Mouse (Mus musculus): ENCODE results near the gene Hspd1. TPM values are rescaled to one million over a fixed set of nuclear protein-coding genes. Genes with fewer than 3 reads are reported as not detected.

Hspd1 gene
- total and polyA plus RNA-seq, 2 experiments = 52.3 to 301 TPM

GRCm38 (mm10) chr1:55048841-55049587 lies 39.0 kb downstream of the Hspd1 start:
- H3K36me3 ChIP-seq (ENCODE audit: control insufficient read depth, insufficient read depth, low read length) = no peaks in the 10 kb centered on the region
- TF ChIP-seq CTCF (IDR thresholded peaks at IDR 0.05; ENCODE audit: low read depth, low read length) (no peak), POLR2A (IDR thresholded peaks at IDR 0.05; ENCODE audit: extremely low read depth, insufficient read depth, low read length) (no peak)
- DNase-seq (ENCODE audit: extremely low read depth, low read depth, low spot score) = no peak
- no peak overlapping the region for H3K9ac ChIP-seq (ENCODE audit: low read depth, low read length)
- 0 out of 2 replicates have a peak, but pooled peaks cover 3% of the 10 kb centered on the region for H3K79me2 ChIP-seq (ENCODE audit: control insufficient read depth, insufficient read depth, low read length)
- no peak overlapping the region for H3K4me3 ChIP-seq (ENCODE audit: insufficient read depth, low read depth, low read length)
- H3K4me1 ChIP-seq (ENCODE audit: control insufficient read depth, insufficient read depth, low read length) = peaks cover 2% of the 10 kb centered on the region
- no peak overlapping the region for H3K27ac ChIP-seq (replicated peaks; ENCODE audit: insufficient read depth, low read depth, low read length)
- WGBS = 66% methylated on average over 4 of the region's 4 CpGs
- no peaks in the 10 kb centered on the region for H3K27me3 ChIP-seq (ENCODE audit: control insufficient read depth, insufficient read depth, low read length)

GRCm38 (mm10) chr1:55043164-55043563 lies 44.9 kb downstream of the Hspd1 start:
- WGBS = 95% methylated on average over 3 of the region's 3 CpGs
- Histone ChIP-seq H3K36me3 (ENCODE audit: control insufficient read depth, insufficient read depth, low read length) (no peaks in the 10 kb centered on the region), H3K9ac (ENCODE audit: low read depth, low read length) (no peak overlapping the region), H3K27me3 (ENCODE audit: control insufficient read depth, insufficient read depth, low read length) (no peaks in the 10 kb centered on the region), H3K27ac (replicated peaks; ENCODE audit: insufficient read depth, low read depth, low read length) (no peak overlapping the region), H3K4me1 (ENCODE audit: control insufficient read depth, insufficient read depth, low read length) (no peaks in the 10 kb centered on the region), H3K4me3 (ENCODE audit: insufficient read depth, low read depth, low read length) (no peak overlapping the region), H3K79me2 (ENCODE audit: control insufficient read depth, insufficient read depth, low read length) (no peaks in the 10 kb centered on the region)
- no peak for TF ChIP-seq POLR2A (IDR thresholded peaks at IDR 0.05; ENCODE audit: extremely low read depth, insufficient read depth, low read length)
- no peak for TF ChIP-seq CTCF (IDR thresholded peaks at IDR 0.05; ENCODE audit: low read depth, low read length)
- DNase-seq (ENCODE audit: extremely low read depth, low read depth, low spot score) = no peak

GRCm38 (mm10) chr1:55042246-55042645 lies 45.8 kb downstream of the Hspd1 start:
- Histone ChIP-seq H3K27ac (replicated peaks; ENCODE audit: insufficient read depth, low read depth, low read length) (no peak overlapping the region), H3K36me3 (ENCODE audit: control insufficient read depth, insufficient read depth, low read length) (no peaks in the 10 kb centered on the region), H3K4me3 (ENCODE audit: insufficient read depth, low read depth, low read length) (no peak overlapping the region), H3K27me3 (ENCODE audit: control insufficient read depth, insufficient read depth, low read length) (no peaks in the 10 kb centered on the region), H3K9ac (ENCODE audit: low read depth, low read length) (no peak overlapping the region), H3K4me1 (ENCODE audit: control insufficient read depth, insufficient read depth, low read length) (no peaks in the 10 kb centered on the region), H3K79me2 (ENCODE audit: control insufficient read depth, insufficient read depth, low read length) (no peaks in the 10 kb centered on the region)
- WGBS = 79% methylated on average over 1 of the region's 1 CpGs
- no peak for DNase-seq (ENCODE audit: extremely low read depth, low read depth, low spot score)
- TF ChIP-seq CTCF (IDR thresholded peaks at IDR 0.05; ENCODE audit: low read depth, low read length) (no peak; the same call in 1 of the 2 replicates), POLR2A (IDR thresholded peaks at IDR 0.05; ENCODE audit: extremely low read depth, insufficient read depth, low read length) (no peak)

- TF ChIP-seq CTCF (IDR thresholded peaks at IDR 0.05; ENCODE audit: low read depth, low read length) (no peak), POLR2A (IDR thresholded peaks at IDR 0.05; ENCODE audit: extremely low read depth, insufficient read depth, low read length) (no peak)
- no peak for DNase-seq (ENCODE audit: extremely low read depth, low read depth, low spot score)
- Histone ChIP-seq H3K36me3 (ENCODE audit: control insufficient read depth, insufficient read depth, low read length) (no peaks in the 10 kb centered on the region), H3K4me1 (ENCODE audit: control insufficient read depth, insufficient read depth, low read length) (no peaks in the 10 kb centered on the region), H3K79me2 (ENCODE audit: control insufficient read depth, insufficient read depth, low read length) (no peaks in the 10 kb centered on the region), H3K27me3 (ENCODE audit: control insufficient read depth, insufficient read depth, low read length) (no peaks in the 10 kb centered on the region), H3K27ac (replicated peaks; ENCODE audit: insufficient read depth, low read depth, low read length) (no peak overlapping the region), H3K9ac (ENCODE audit: low read depth, low read length) (no peak overlapping the region), H3K4me3 (ENCODE audit: insufficient read depth, low read depth, low read length) (no peak overlapping the region)
- 93% methylated on average over 4 of the region's 4 CpGs for WGBS
Observed at GRCm38 (mm10) chr1:55041691-55042090, 46.4 kb downstream of the Hspd1 start.

- H3K4me1 ChIP-seq (ENCODE audit: control insufficient read depth, insufficient read depth, low read length) = no peaks in the 10 kb centered on the region
- H3K36me3 ChIP-seq (ENCODE audit: control insufficient read depth, insufficient read depth, low read length) = no peaks in the 10 kb centered on the region
- no peak overlapping the region for H3K27ac ChIP-seq (replicated peaks; ENCODE audit: insufficient read depth, low read depth, low read length)
- no peaks in the 10 kb centered on the region for H3K27me3 ChIP-seq (ENCODE audit: control insufficient read depth, insufficient read depth, low read length)
- 94% methylated on average over 1 of the region's 1 CpGs for WGBS
- H3K4me3 ChIP-seq (ENCODE audit: insufficient read depth, low read depth, low read length) = no peak overlapping the region
- H3K9ac ChIP-seq (ENCODE audit: low read depth, low read length) = no peak overlapping the region
- no peaks in the 10 kb centered on the region for H3K79me2 ChIP-seq (ENCODE audit: control insufficient read depth, insufficient read depth, low read length)
- TF ChIP-seq CTCF (IDR thresholded peaks at IDR 0.05; ENCODE audit: low read depth, low read length) = no peak
- TF ChIP-seq POLR2A (IDR thresholded peaks at IDR 0.05; ENCODE audit: extremely low read depth, insufficient read depth, low read length) = no peak
- DNase-seq (ENCODE audit: extremely low read depth, low read depth, low spot score) = no peak
Observed at GRCm38 (mm10) chr1:55039944-55040343, 48.1 kb downstream of the Hspd1 start.

Measured in liver, adult 2 months (tissue).